37 mouse cellular contexts compared by ENCODE assay signal in the genomic region with DNA sequence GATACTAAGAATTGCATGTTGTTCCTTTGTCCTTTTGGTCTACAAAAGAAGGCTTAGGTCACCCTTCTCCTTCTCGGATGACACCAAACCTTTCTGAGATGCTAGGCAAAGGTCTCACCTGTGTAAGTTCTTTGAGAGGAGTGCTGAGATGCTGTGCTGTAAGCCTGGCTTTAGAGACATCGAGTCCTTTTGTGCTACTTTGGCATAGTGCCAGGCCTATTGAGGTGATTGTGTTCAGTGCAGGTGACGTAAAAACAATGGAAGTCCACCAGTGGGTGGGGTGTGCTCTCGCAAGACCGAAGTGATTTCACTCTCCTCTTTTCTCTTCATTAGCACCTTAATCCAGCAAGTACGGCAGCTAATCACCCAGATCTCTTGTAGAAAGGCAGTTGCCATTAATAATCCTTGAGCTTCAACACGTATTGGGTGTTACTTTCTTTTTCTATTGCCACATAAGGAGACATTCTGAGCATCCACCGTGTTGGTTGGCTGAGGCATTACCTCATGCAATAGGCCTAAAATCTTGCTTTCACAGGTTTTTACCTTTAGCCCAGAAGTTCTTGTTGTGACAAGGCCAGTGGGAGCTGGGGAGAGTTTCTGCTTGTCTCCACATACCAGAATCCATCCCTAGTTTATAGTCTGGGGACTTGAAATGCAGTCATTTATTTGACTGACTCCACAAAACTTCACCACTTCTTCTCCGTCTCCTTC. TPM values are rescaled to one million over a fixed set of nuclear protein-coding genes. Genes with fewer than 3 reads are reported as not detected.
DNase-seq lines count a peak whose midpoint lies in the region; ATAC-seq and TF ChIP-seq lines count a peak whose summit lies in the region.
"Had no signal": no experiment of that assay in that cellular context is flagged by ENCODE, and none has a peak within 500 bp of the region (broad histone marks: within the 10 kb centered on the region; RNA-seq: fewer than 3 reads in every experiment).

No protein-coding gene starts in this region.

- peak; percentile 72 for DNase-seq in heart, adult 11 months
- peak; percentile 18 for DNase-seq in R1 (ENCODE audit: low read depth, low spot score)
- peak; percentile 23 for DNase-seq in stomach, postnatal 0 days (ENCODE audit: low spot score)
- no peak for DNase-seq in layer of hippocampus, adult 18-20 months (ENCODE audit: low spot score in 2 of 2)
- DNase-seq in adrenal gland, postnatal 25 days = no peak
- DNase-seq in adrenal gland, postnatal 14 days = no peak
- DNase-seq: adrenal gland, adult 8-10 months; cerebellum, adult 11 months; cerebellum, adult 2 months; cerebellum, adult 9-11 months; cerebellum, postnatal 25 days; gastrocnemius, adult 2 months; gastrocnemius, postnatal 14 days; heart, adult 2 months had no signal

- H3K9me3 ChIP-seq in heart, embryonic 11.5 days (replicated peaks; ENCODE audit: control insufficient read depth, low read length) = no peaks in the 10 kb centered on the region
- no peaks in the 10 kb centered on the region for H3K9me3 ChIP-seq in embryonic facial prominence, embryonic 15.5 days (replicated peaks)
- no peaks in the 10 kb centered on the region for H3K9me3 ChIP-seq in stomach, postnatal 0 days (ENCODE audit: control insufficient read depth, low read length)
- H3K9me3 ChIP-seq: forebrain, embryonic 12.5 days; forebrain, embryonic 15.5 days; heart, embryonic 10.5 days; hindbrain, embryonic 12.5 days; hindbrain, embryonic 15.5 days had no signal

- H3K4me2 ChIP-seq in heart, embryonic 11.5 days = no peak overlapping the region
- H3K4me2 ChIP-seq in embryonic facial prominence, embryonic 15.5 days (replicated peaks) = no peak overlapping the region
- H3K4me2 ChIP-seq in stomach, postnatal 0 days (replicated peaks; ENCODE audit: low read depth) = no peak overlapping the region
- H3K4me2 ChIP-seq: forebrain, embryonic 12.5 days; forebrain, embryonic 15.5 days; hindbrain, embryonic 12.5 days; hindbrain, embryonic 15.5 days had no signal

- no peak overlapping the region for H3K9ac ChIP-seq in heart, embryonic 11.5 days (ENCODE audit: low read depth, low read length)
- no peak overlapping the region for H3K9ac ChIP-seq in embryonic facial prominence, embryonic 15.5 days
- H3K9ac ChIP-seq in stomach, postnatal 0 days (ENCODE audit: low read length) = no peak overlapping the region
- H3K9ac ChIP-seq: forebrain, embryonic 12.5 days; forebrain, embryonic 15.5 days; hindbrain, embryonic 12.5 days; hindbrain, embryonic 15.5 days had no signal

- TF ChIP-seq EP300 in stomach, postnatal 0 days (optimal IDR thresholded peaks at IDR 0.05) = peak; percentile 78

- H3K27ac ChIP-seq in heart, embryonic 11.5 days (ENCODE audit: low read depth, low read length) = no peak overlapping the region
- no peak overlapping the region for H3K27ac ChIP-seq in embryonic facial prominence, embryonic 15.5 days (replicated peaks)
- H3K27ac ChIP-seq in stomach, postnatal 0 days (replicated peaks) = no peak overlapping the region
- H3K27ac ChIP-seq: forebrain, embryonic 12.5 days; forebrain, embryonic 15.5 days; gastrocnemius, adult 2 months; heart, adult 2 months; heart, embryonic 10.5 days; hindbrain, embryonic 12.5 days; hindbrain, embryonic 15.5 days had no signal

- no peak overlapping the region for H3K4me3 ChIP-seq in heart, embryonic 11.5 days (ENCODE audit: low read depth, low read length)
- no peak overlapping the region for H3K4me3 ChIP-seq in embryonic facial prominence, embryonic 15.5 days (replicated peaks)
- no peak overlapping the region for H3K4me3 ChIP-seq in stomach, postnatal 0 days (ENCODE audit: low read depth, low read length)
- H3K4me3 ChIP-seq: erythroblast, embryonic 14.5 days; forebrain, embryonic 12.5 days; forebrain, embryonic 15.5 days; gastrocnemius, adult 2 months; heart, adult 2 months; heart, embryonic 10.5 days; hindbrain, embryonic 12.5 days; hindbrain, embryonic 15.5 days had no signal

- WGBS in heart, embryonic 11.5 days (ENCODE audit: insufficient replicate concordance) = 80% methylated on average over 9 of the region's 9 CpGs
- 73% methylated on average over 9 of the region's 9 CpGs for WGBS in embryonic facial prominence, embryonic 15.5 days
- 58% methylated on average over 9 of the region's 9 CpGs for WGBS in stomach, postnatal 0 days

- TF ChIP-seq CTCF in stomach, postnatal 0 days (IDR thresholded peaks at IDR 0.05; ENCODE audit: low read depth) = no peak

- H3K27me3 ChIP-seq in heart, embryonic 11.5 days (ENCODE audit: control insufficient read depth, insufficient read depth, low read length) = no peaks in the 10 kb centered on the region
- no peaks in the 10 kb centered on the region for H3K27me3 ChIP-seq in embryonic facial prominence, embryonic 15.5 days
- H3K27me3 ChIP-seq in stomach, postnatal 0 days (ENCODE audit: control insufficient read depth, insufficient read depth, low read length) = no peaks in the 10 kb centered on the region
- H3K27me3 ChIP-seq: forebrain, embryonic 12.5 days; forebrain, embryonic 15.5 days; hindbrain, embryonic 12.5 days; hindbrain, embryonic 15.5 days; Patski had no signal

- no peaks in the 10 kb centered on the region for H3K36me3 ChIP-seq in heart, embryonic 11.5 days (ENCODE audit: control insufficient read depth, insufficient read depth, low read length)
- H3K36me3 ChIP-seq in embryonic facial prominence, embryonic 15.5 days = no peaks in the 10 kb centered on the region
- H3K36me3 ChIP-seq in stomach, postnatal 0 days (ENCODE audit: control insufficient read depth, insufficient read depth, low read length) = no peaks in the 10 kb centered on the region
- H3K36me3 ChIP-seq: forebrain, embryonic 12.5 days; forebrain, embryonic 15.5 days; G1E; heart, embryonic 10.5 days; hindbrain, embryonic 12.5 days; hindbrain, embryonic 15.5 days had no signal

- ATAC-seq in heart, embryonic 11.5 days (replicated peaks; ENCODE audit: insufficient number of reproducible peaks, low FRiP score, low TSS enrichment) = no peak
- peak; percentile 47; the same call in 1 of the 2 replicates for ATAC-seq in embryonic facial prominence, embryonic 15.5 days (ENCODE audit: insufficient number of reproducible peaks, low FRiP score, low TSS enrichment, low read depth)
- ATAC-seq in stomach, postnatal 0 days (ENCODE audit: low FRiP score, low TSS enrichment) = no peak
- ATAC-seq: activated CD4-positive, CD25-positive, alpha-beta regulatory T cell, adult 4 months; CD4-positive, CD25-positive, alpha-beta regulatory T cell, adult 4 months; forebrain, embryonic 15.5 days; intestine, postnatal 0 days; Patski had no signal

- no peaks in the 10 kb centered on the region for H3K4me1 ChIP-seq in heart, embryonic 11.5 days (ENCODE audit: control insufficient read depth, insufficient read depth, low read length)
- no peaks in the 10 kb centered on the region for H3K4me1 ChIP-seq in embryonic facial prominence, embryonic 15.5 days
- no peaks in the 10 kb centered on the region for H3K4me1 ChIP-seq in stomach, postnatal 0 days (replicated peaks; ENCODE audit: control insufficient read depth, insufficient read depth)
- H3K4me1 ChIP-seq: forebrain, embryonic 15.5 days; heart, embryonic 10.5 days; hindbrain, embryonic 12.5 days; hindbrain, embryonic 15.5 days had no signal

RNA-seq across cellular contexts. Expression of gene Krt23, which starts 7.3 kb away (rescaled TPM):
- polyA plus RNA-seq in heart, embryonic 11.5 days (2014; fragmentation: Nextera tagmentation; extraction: Ambion mirVana) = 0.43 and 0.51 TPM in 2 replicates
- 37.0 and 46.2 TPM in 2 replicates for polyA plus RNA-seq in embryonic facial prominence, embryonic 15.5 days (2015; fragmentation: Nextera tagmentation; extraction: Ambion mirVana)
- 204 and 221 TPM in 2 replicates for polyA plus RNA-seq in stomach, postnatal 0 days (2015; fragmentation: Nextera tagmentation; extraction: Ambion mirVana)
- total RNA-seq in layer of hippocampus, adult 18-20 months (2021) = not detected
- not detected in 2 replicates for total RNA-seq in adrenal gland, postnatal 25 days (2021)
- 0.30 and 6.4 TPM in 2 replicates for total RNA-seq in adrenal gland, postnatal 14 days (2021)
- total RNA-seq: common myeloid progenitor, adult 5-6 weeks; G1E; gastrocnemius, adult 2 months; gastrocnemius, postnatal 14 days; heart, adult 2 months; heart, postnatal 25 days; hematopoietic stem cell, adult 5-6 weeks had no signal
- polyA plus RNA-seq: activated CD4-positive, CD25-positive, alpha-beta regulatory T cell, adult 4 months; C2C12; CD4-positive, CD25-positive, alpha-beta regulatory T cell, adult 4 months; erythroblast, embryonic 14.5 days; frontal cortex, adult 2 months; G1E; heart, embryonic 14.5 days had no signal

RNA-seq across cellular contexts. Expression of gene Krt39, which starts 20.9 kb away (rescaled TPM):
- not detected in 2 replicates for polyA plus RNA-seq in heart, embryonic 11.5 days (2014; fragmentation: Nextera tagmentation; extraction: Ambion mirVana)
- polyA plus RNA-seq in embryonic facial prominence, embryonic 15.5 days (2015; fragmentation: Nextera tagmentation; extraction: Ambion mirVana) = 0.16 and 0.35 TPM in 2 replicates
- polyA plus RNA-seq in stomach, postnatal 0 days (2015; fragmentation: Nextera tagmentation; extraction: Ambion mirVana) = 0.07 TPM in 1 of 2 replicates, not detected in the other
- not detected for total RNA-seq in layer of hippocampus, adult 18-20 months (2021)
- not detected in 2 replicates for total RNA-seq in adrenal gland, postnatal 25 days (2021)
- total RNA-seq in adrenal gland, postnatal 14 days (2021) = not detected in 2 replicates
- total RNA-seq: adrenal gland, adult 8-10 months; adrenal gland, postnatal 4 days; common myeloid progenitor, adult 5-6 weeks; gastrocnemius, adult 2 months; gastrocnemius, postnatal 14 days; gastrocnemius, postnatal 4 days; heart, adult 2 months; heart, postnatal 25 days; hematopoietic stem cell, adult 5-6 weeks had no signal
- polyA plus RNA-seq: activated CD4-positive, CD25-positive, alpha-beta regulatory T cell, adult 4 months; C2C12; CD4-positive, CD25-positive, alpha-beta regulatory T cell, adult 4 months; cerebellum, adult 2 months; erythroblast, embryonic 14.5 days; forebrain, embryonic 12.5 days; forebrain, embryonic 15.5 days; frontal cortex, adult 2 months; G1E; heart, adult 2 months; heart, embryonic 10.5 days; heart, embryonic 14.5 days; heart, postnatal 0 days; hindbrain, embryonic 12.5 days; hindbrain, embryonic 15.5 days; intestine, embryonic 14.5 days; intestine, postnatal 0 days had no signal

RNA-seq across cellular contexts. Expression of gene Krt40, which starts 42.7 kb away (rescaled TPM):
- polyA plus RNA-seq in heart, embryonic 11.5 days (2014; fragmentation: Nextera tagmentation; extraction: Ambion mirVana) = not detected in 2 replicates
- polyA plus RNA-seq in embryonic facial prominence, embryonic 15.5 days (2015; fragmentation: Nextera tagmentation; extraction: Ambion mirVana) = 0.81 and 1.5 TPM in 2 replicates
- polyA plus RNA-seq in stomach, postnatal 0 days (2015; fragmentation: Nextera tagmentation; extraction: Ambion mirVana) = not detected in 2 replicates
- not detected for total RNA-seq in layer of hippocampus, adult 18-20 months (2021)
- total RNA-seq in adrenal gland, postnatal 25 days (2021) = not detected in 2 replicates
- total RNA-seq in adrenal gland, postnatal 14 days (2021) = not detected in 2 replicates
- total RNA-seq: adrenal gland, adult 8-10 months; adrenal gland, postnatal 4 days; common myeloid progenitor, adult 5-6 weeks; gastrocnemius, adult 2 months; gastrocnemius, postnatal 14 days; gastrocnemius, postnatal 4 days; heart, adult 2 months; heart, postnatal 25 days; hematopoietic stem cell, adult 5-6 weeks had no signal
- polyA plus RNA-seq: activated CD4-positive, CD25-positive, alpha-beta regulatory T cell, adult 4 months; C2C12; CD4-positive, CD25-positive, alpha-beta regulatory T cell, adult 4 months; cerebellum, adult 2 months; erythroblast, embryonic 14.5 days; forebrain, embryonic 12.5 days; forebrain, embryonic 15.5 days; G1E; heart, adult 2 months; heart, embryonic 10.5 days; heart, embryonic 14.5 days; heart, postnatal 0 days; hindbrain, embryonic 12.5 days; hindbrain, embryonic 15.5 days; intestine, embryonic 14.5 days; intestine, postnatal 0 days; Patski had no signal

RNA-seq across cellular contexts. Expression of gene Krtap3-3, which starts 50.4 kb away (rescaled TPM):
- not detected in 2 replicates for polyA plus RNA-seq in heart, embryonic 11.5 days (2014; fragmentation: Nextera tagmentation; extraction: Ambion mirVana)
- 9.5 and 12.3 TPM in 2 replicates for polyA plus RNA-seq in embryonic facial prominence, embryonic 15.5 days (2015; fragmentation: Nextera tagmentation; extraction: Ambion mirVana)
- not detected in 2 replicates for polyA plus RNA-seq in stomach, postnatal 0 days (2015; fragmentation: Nextera tagmentation; extraction: Ambion mirVana)
- total RNA-seq in layer of hippocampus, adult 18-20 months (2021) = not detected
- total RNA-seq in adrenal gland, postnatal 25 days (2021) = not detected in 2 replicates
- total RNA-seq in adrenal gland, postnatal 14 days (2021) = not detected in 2 replicates
- total RNA-seq: adrenal gland, adult 8-10 months; adrenal gland, postnatal 4 days; common myeloid progenitor, adult 5-6 weeks; G1E; gastrocnemius, adult 2 months; gastrocnemius, postnatal 14 days; gastrocnemius, postnatal 4 days; heart, adult 2 months; heart, postnatal 25 days; hematopoietic stem cell, adult 5-6 weeks had no signal
- polyA plus RNA-seq: activated CD4-positive, CD25-positive, alpha-beta regulatory T cell, adult 4 months; C2C12; CD4-positive, CD25-positive, alpha-beta regulatory T cell, adult 4 months; cerebellum, adult 2 months; erythroblast, embryonic 14.5 days; forebrain, embryonic 12.5 days; forebrain, embryonic 15.5 days; frontal cortex, adult 2 months; G1E; heart, adult 2 months; heart, embryonic 10.5 days; heart, embryonic 14.5 days; heart, postnatal 0 days; hindbrain, embryonic 12.5 days; hindbrain, embryonic 15.5 days; intestine, embryonic 14.5 days; intestine, postnatal 0 days; Patski had no signal

RNA-seq across cellular contexts. Expression of gene Krtap3-2, which starts 56.4 kb away (rescaled TPM):
- not detected in 2 replicates for polyA plus RNA-seq in heart, embryonic 11.5 days (2014; fragmentation: Nextera tagmentation; extraction: Ambion mirVana)
- 2.8 and 2.9 TPM in 2 replicates for polyA plus RNA-seq in embryonic facial prominence, embryonic 15.5 days (2015; fragmentation: Nextera tagmentation; extraction: Ambion mirVana)
- 0.19 and 0.34 TPM in 2 replicates for polyA plus RNA-seq in stomach, postnatal 0 days (2015; fragmentation: Nextera tagmentation; extraction: Ambion mirVana)
- not detected for total RNA-seq in layer of hippocampus, adult 18-20 months (2021)
- not detected in 2 replicates for total RNA-seq in adrenal gland, postnatal 25 days (2021)
- not detected in 2 replicates for total RNA-seq in adrenal gland, postnatal 14 days (2021)
- total RNA-seq: adrenal gland, adult 8-10 months; adrenal gland, postnatal 4 days; common myeloid progenitor, adult 5-6 weeks; gastrocnemius, adult 2 months; gastrocnemius, postnatal 14 days; gastrocnemius, postnatal 4 days; heart, adult 2 months; heart, postnatal 25 days; hematopoietic stem cell, adult 5-6 weeks had no signal
- polyA plus RNA-seq: activated CD4-positive, CD25-positive, alpha-beta regulatory T cell, adult 4 months; C2C12; CD4-positive, CD25-positive, alpha-beta regulatory T cell, adult 4 months; cerebellum, adult 2 months; erythroblast, embryonic 14.5 days; forebrain, embryonic 12.5 days; forebrain, embryonic 15.5 days; frontal cortex, adult 2 months; G1E; heart, adult 2 months; heart, embryonic 10.5 days; heart, embryonic 14.5 days; heart, postnatal 0 days; hindbrain, embryonic 12.5 days; hindbrain, embryonic 15.5 days; intestine, embryonic 14.5 days; intestine, postnatal 0 days; Patski had no signal

Comparison
In these comparisons a context has a peak if more than half of its experiments do, and no peak if none do; other contexts are left out.
1. DNase-seq: peak in heart, adult 11 months (single experiment), R1 (single experiment) and stomach, postnatal 0 days (single experiment); none in layer of hippocampus, adult 18-20 months (0 of 2), adrenal gland, postnatal 25 days (single experiment) and adrenal gland, postnatal 14 days (single experiment).